Mouse (Mus musculus) forelimb bud, embryonic 11.5 days (tissue): ENCODE measurements at regions not wholly inside any gene's neighbourhood (a gene's known extent, or its start where the extent isn't known, plus 50 kb on each side); places are given as distances from the start of the nearest gene placed in this dataset.

Experiments used
- DNase-seq: peaks from one replicate; pipeline ENCODE4 v3.0.0-alpha.2; 2012; ENCODE audit warnings: low read depth, low spot score

GRCm38 (mm10) chr13:54285968-54286367 lies 85.2 kb upstream of the Cplx2 start:
- DNase-seq: no peak

GRCm38 (mm10) chr13:54286616-54287015 lies 84.5 kb upstream of the Cplx2 start:
- no peak for DNase-seq

GRCm38 (mm10) chr13:54290066-54290465 lies 81.1 kb upstream of the Cplx2 start:
- no peak for DNase-seq

GRCm38 (mm10) chr13:54292394-54292793 lies 78.8 kb upstream of the Cplx2 start:
- no peak for DNase-seq

GRCm38 (mm10) chr13:54293006-54293405 lies 78.1 kb upstream of the Cplx2 start:
- no peak for DNase-seq

GRCm38 (mm10) chr13:54295475-54296259 lies 75.5 kb upstream of the Cplx2 start:
- DNase-seq: no peak

GRCm38 (mm10) chr13:54296260-54296555 lies 74.9 kb upstream of the Cplx2 start:
- DNase-seq: no peak

- DNase-seq: no peak
Measured at GRCm38 (mm10) chr13:54298851-54299250, 72.3 kb upstream of the Cplx2 start.

GRCm38 (mm10) chr13:54299295-54299694 lies 71.9 kb upstream of the Cplx2 start:
- DNase-seq: no peak

- no peak for DNase-seq
Measured at GRCm38 (mm10) chr13:54301110-54301509, 70.0 kb upstream of the Cplx2 start.

GRCm38 (mm10) chr13:54301677-54302076 lies 69.5 kb upstream of the Cplx2 start:
- DNase-seq: no peak

GRCm38 (mm10) chr13:54302351-54303070 lies 68.6 kb upstream of the Cplx2 start:
- DNase-seq: peak; percentile 29

GRCm38 (mm10) chr13:54303071-54303924 lies 67.9 kb upstream of the Cplx2 start:
- DNase-seq: peak; percentile 79

- no peak for DNase-seq
Measured at GRCm38 (mm10) chr13:54304251-54304650, 66.9 kb upstream of the Cplx2 start.

- DNase-seq: no peak
Measured at GRCm38 (mm10) chr13:54308591-54308990, 62.6 kb upstream of the Cplx2 start.

GRCm38 (mm10) chr13:54309354-54309753 lies 61.8 kb upstream of the Cplx2 start:
- no peak for DNase-seq

- DNase-seq: no peak
Measured at GRCm38 (mm10) chr13:54310144-54310543, 61.0 kb upstream of the Cplx2 start.

GRCm38 (mm10) chr13:54311327-54312026 lies 59.7 kb upstream of the Cplx2 start:
- no peak for DNase-seq

GRCm38 (mm10) chr13:54312405-54313185 lies 58.6 kb upstream of the Cplx2 start:
- DNase-seq: no peak

GRCm38 (mm10) chr13:54315333-54315732 lies 55.8 kb upstream of the Cplx2 start:
- no peak for DNase-seq

- no peak for DNase-seq
Measured at GRCm38 (mm10) chr13:54316907-54317306, 54.2 kb upstream of the Cplx2 start.
